Mouse (Mus musculus) right cerebral cortex, postnatal 4 days (tissue): Measurements from ENCODE around the gene Gne.

Source experiments
- DNase-seq: peaks from one replicate; pipeline ENCODE4 v3.0.0-alpha.2; 2022

Gene Gne

GRCm38 (mm10) chr4:44022766-44023165 is 61.2 kb downstream of the Gne start:
- no peak for DNase-seq

- DNase-seq, result no peak
Measured at GRCm38 (mm10) chr4:44022323-44022722, 61.7 kb downstream of the Gne start.

GRCm38 (mm10) chr4:44016791-44017190 is 67.2 kb downstream of the Gne start:
- no peak for DNase-seq

GRCm38 (mm10) chr4:44016071-44016470 is 67.9 kb downstream of the Gne start:
- DNase-seq, result no peak

- no peak for DNase-seq
Measured at GRCm38 (mm10) chr4:44013391-44014070, 70.4 kb downstream of the Gne start.

GRCm38 (mm10) chr4:44012376-44013367 is 71.3 kb downstream of the Gne start:
- DNase-seq, result peak; percentile 80

- DNase-seq, result no peak
Measured at GRCm38 (mm10) chr4:44011799-44012198, 72.2 kb downstream of the Gne start.

GRCm38 (mm10) chr4:44010893-44011292 is 73.1 kb downstream of the Gne start:
- DNase-seq, result no peak

- no peak for DNase-seq
Measured at GRCm38 (mm10) chr4:44010176-44010575, 73.8 kb downstream of the Gne start.

- DNase-seq, result no peak
Measured at GRCm38 (mm10) chr4:44004623-44005409, 79.2 kb downstream of the Gne start.

- no peak for DNase-seq
Measured at GRCm38 (mm10) chr4:44004126-44004525, 79.9 kb downstream of the Gne start, which contains the start of gene Clta. Clta (plus strand) TSS chr4:44004452.

- no peak for DNase-seq
Measured at GRCm38 (mm10) chr4:44003622-44004021, 80.4 kb downstream of the Gne start.

GRCm38 (mm10) chr4:43994342-43994741 is 89.6 kb downstream of the Gne start:
- DNase-seq, result no peak

- no peak for DNase-seq
Measured at GRCm38 (mm10) chr4:43993072-43993471, 90.9 kb downstream of the Gne start.

GRCm38 (mm10) chr4:43988976-43989375 is 95.0 kb downstream of the Gne start:
- no peak for DNase-seq

- no peak for DNase-seq
Measured at GRCm38 (mm10) chr4:43984326-43984725, 99.7 kb downstream of the Gne start.
